Mouse (Mus musculus) myocyte (in vitro differentiated cells): Measurements from ENCODE around the gene Etnk2.

Experiments
- E2F4 ChIP-seq: IDR thresholded peaks from one replicate; pipeline ENCODE4 v1.6.1; 2011; ENCODE audit warnings: mild to moderate bottlenecking, control low read depth, moderate library complexity; ENCODE audit not compliant: insufficient read depth
- POLR2A ChIP-seq: IDR thresholded peaks from one replicate; pipeline ENCODE4 v1.6.1; 2011; ENCODE audit warnings: low read depth, mild to moderate bottlenecking, control low read depth, moderate library complexity; ENCODE audit not compliant: insufficient read length
- SRF ChIP-seq: IDR thresholded peaks from one replicate; pipeline ENCODE4 v1.6.1; 2011; ENCODE audit warnings: low read depth; ENCODE audit not compliant: control insufficient read depth, insufficient read length

- TF ChIP-seq E2F4, result no peak
- TF ChIP-seq POLR2A, result no peak
- TF ChIP-seq SRF, result no peak
Observed at GRCm38 (mm10) chr1:133333937-133334336, 29.4 kb upstream of the Etnk2 start.
